Mouse (Mus musculus) stomach, embryonic 14.5 days (tissue): ENCODE data around the gene Cdkn3. TPM values are rescaled to one million over a fixed set of nuclear protein-coding genes. Genes with fewer than 3 reads are reported as not detected.

Experiments
- ATAC-seq: fragments of 200-750 bp; cut with Nextera tagmentation; 2 replicates; pipeline ENCODE4 v1.8.0; 2017; ENCODE audit warnings: low read depth, moderate TSS enrichment; ENCODE audit not compliant: insufficient number of reproducible peaks, insufficient read depth, low FRiP score
- H3K27ac ChIP-seq: fragments of 300-500 bp; sonication (generic); 2 replicates; pipeline ENCODE4 v1.5.1; 2014; ENCODE audit warnings: mild to moderate bottlenecking, low read length, moderate library complexity, mixed read lengths
- H3K27me3 ChIP-seq: fragments of 300-500 bp; sonication (generic); 2 replicates; pipeline ENCODE4 v1.6.1; 2014; ENCODE audit warnings: low read length, control low read depth, mixed read lengths; ENCODE audit not compliant: control insufficient read depth, insufficient read depth
- H3K36me3 ChIP-seq: fragments of 300-500 bp; sonication (generic); 2 replicates; pipeline ENCODE4 v1.6.1; 2014; ENCODE audit warnings: mild to moderate bottlenecking, control low read depth, low read length, moderate library complexity, mixed read lengths; ENCODE audit not compliant: control insufficient read depth, insufficient read depth
- H3K4me1 ChIP-seq: fragments of 300-500 bp; sonication (generic); 2 replicates; pipeline ENCODE4 v1.6.1; 2014; ENCODE audit warnings: low read length, control low read depth, mixed read lengths; ENCODE audit not compliant: control insufficient read depth, insufficient read depth
- H3K4me2 ChIP-seq: fragments of 300-500 bp; sonication (generic); replicated peaks from 2 replicates; pipeline ENCODE4 v1.6.1; 2014; ENCODE audit warnings: low read depth, low read length, control low read depth
- H3K4me3 ChIP-seq: fragments of 300-500 bp; sonication (generic); 2 replicates; pipeline ENCODE4 v1.5.1; 2014; ENCODE audit warnings: low read depth, low read length, control low read depth
- H3K9ac ChIP-seq: fragments of 300-500 bp; sonication (generic); replicated peaks from 2 replicates; pipeline ENCODE4 v1.6.1; 2014; ENCODE audit warnings: low read depth, mild to moderate bottlenecking, control low read depth, low read length, moderate library complexity, mixed read lengths
- H3K9me3 ChIP-seq: fragments of 300-500 bp; sonication (generic); 2 replicates; pipeline ENCODE4 v1.6.1; 2016; ENCODE audit warnings: low read depth, low read length, control low read depth; ENCODE audit not compliant: control insufficient read depth
- WGBS: fragments of 180-500 bp; shearing (Covaris S2); extraction: QIAGEN DNeasy Blood & Tissue Kit; methylation state at CpG from one replicate; pipeline ENCODE4 v1.1.7; 2014; 5-methylcytosine and 5-hydroxymethylcytosine counted together
- polyA plus RNA-seq: library from polyadenylated mRNA; unstranded; fragments of >200 nt; fragmentation: Nextera tagmentation; extraction: Ambion mirVana; gene quantifications from 2 replicates; pipeline ENCODE4 v1.2.1, GENCODE M21; 2014

Cdkn3 gene
- 49.7 and 60.1 TPM in 2 replicates for polyA plus RNA-seq

GRCm38 (mm10) chr14:46760355-46761029 lies at the start of gene Cdkn3:
TSS of gene Cdkn3 (plus strand) at chr14:46760541.
- no peak within 1 kb of the TSS for H3K27ac ChIP-seq
- ATAC-seq: peak; percentile 99

GRCm38 (mm10) chr14:46718483-46718922 lies 41.8 kb upstream of the Cdkn3 start:
- H3K9ac ChIP-seq: no peak overlapping the region
- no peak for ATAC-seq
- no peaks in the 10 kb centered on the region for H3K36me3 ChIP-seq
- 0 out of 2 replicates have a peak, but pooled peaks cover 4% of the 10 kb centered on the region for H3K4me1 ChIP-seq
- 48% methylated on average over 12 of the region's 12 CpGs for WGBS
- no peak overlapping the region for H3K4me3 ChIP-seq
- H3K4me2 ChIP-seq: no peak overlapping the region
- no peaks in the 10 kb centered on the region for H3K27me3 ChIP-seq
- H3K27ac ChIP-seq: no peak overlapping the region
- no peaks in the 10 kb centered on the region for H3K9me3 ChIP-seq

More at GRCm38 (mm10) chr14:46760355-46761029, at the start of gene Cdkn3:
- Histone ChIP-seq H3K9ac (peak within 1 kb of the TSS; percentile 43), H3K9me3 (0 out of 2 replicates have a peak, but pooled peaks cover 4% of the 10 kb centered on the region), H3K4me1 (peaks cover 5% of the 10 kb centered on the region; the same call in 1 of the 2 replicates), H3K4me3 (peak within 1 kb of the TSS; percentile 65), H3K27me3 (no peaks in the 10 kb centered on the region), H3K36me3 (0 out of 2 replicates have a peak, but pooled peaks cover 3% of the 10 kb centered on the region), H3K4me2 (peak within 1 kb of the TSS; percentile 78)
- under 1% methylated on average over 54 of the region's 54 CpGs for WGBS

GRCm38 (mm10) chr14:46722031-46722430 lies 38.3 kb upstream of the Cdkn3 start:
- ATAC-seq: no peak
- WGBS: 42% methylated on average over 5 of the region's 5 CpGs
- Histone ChIP-seq H3K36me3 (no peaks in the 10 kb centered on the region), H3K27me3 (no peaks in the 10 kb centered on the region), H3K9me3 (no peaks in the 10 kb centered on the region), H3K4me2 (no peak overlapping the region), H3K4me3 (no peak overlapping the region), H3K4me1 (0 out of 2 replicates have a peak, but pooled peaks cover 4% of the 10 kb centered on the region), H3K9ac (no peak overlapping the region), H3K27ac (no peak overlapping the region)

- no peak overlapping the region for H3K4me2 ChIP-seq
- H3K27me3 ChIP-seq: no peaks in the 10 kb centered on the region
- no peak overlapping the region for H3K27ac ChIP-seq
- H3K4me3 ChIP-seq: no peak overlapping the region
- no peak overlapping the region for H3K9ac ChIP-seq
- WGBS: 35% methylated on average over 3 of the region's 3 CpGs
- no peaks in the 10 kb centered on the region for H3K9me3 ChIP-seq
- no peaks in the 10 kb centered on the region for H3K36me3 ChIP-seq
- ATAC-seq: peak; percentile 53; the same call in 1 of the 2 replicates
- 0 out of 2 replicates have a peak, but pooled peaks cover 4% of the 10 kb centered on the region for H3K4me1 ChIP-seq
Observed at GRCm38 (mm10) chr14:46723828-46724227, 36.5 kb upstream of the Cdkn3 start.

- 29% methylated on average over 5 of the region's 5 CpGs for WGBS
- H3K4me2 ChIP-seq: no peak overlapping the region
- H3K4me1 ChIP-seq: 0 out of 2 replicates have a peak, but pooled peaks cover 4% of the 10 kb centered on the region
- ATAC-seq: no peak
- no peak overlapping the region for H3K4me3 ChIP-seq
- no peaks in the 10 kb centered on the region for H3K9me3 ChIP-seq
- H3K27ac ChIP-seq: no peak overlapping the region
- H3K36me3 ChIP-seq: no peaks in the 10 kb centered on the region
- no peaks in the 10 kb centered on the region for H3K27me3 ChIP-seq
- no peak overlapping the region for H3K9ac ChIP-seq
Observed at GRCm38 (mm10) chr14:46724941-46725340, 35.4 kb upstream of the Cdkn3 start.

GRCm38 (mm10) chr14:46725743-46726142 lies 34.6 kb upstream of the Cdkn3 start:
- no peak overlapping the region for H3K4me2 ChIP-seq
- no peak overlapping the region for H3K27ac ChIP-seq
- no peak overlapping the region for H3K9ac ChIP-seq
- no peak for ATAC-seq
- H3K4me1 ChIP-seq: 0 out of 2 replicates have a peak, but pooled peaks cover 4% of the 10 kb centered on the region
- no peaks in the 10 kb centered on the region for H3K36me3 ChIP-seq
- no peaks in the 10 kb centered on the region for H3K27me3 ChIP-seq
- no peak overlapping the region for H3K4me3 ChIP-seq
- WGBS: 48% methylated on average over 3 of the region's 3 CpGs
- no peaks in the 10 kb centered on the region for H3K9me3 ChIP-seq

- WGBS: 75% methylated on average over 5 of the region's 5 CpGs
- no peak overlapping the region for H3K4me2 ChIP-seq
- no peaks in the 10 kb centered on the region for H3K4me1 ChIP-seq
- ATAC-seq: no peak
- no peaks in the 10 kb centered on the region for H3K36me3 ChIP-seq
- no peaks in the 10 kb centered on the region for H3K9me3 ChIP-seq
- no peak overlapping the region for H3K9ac ChIP-seq
- H3K27ac ChIP-seq: no peak overlapping the region
- no peaks in the 10 kb centered on the region for H3K27me3 ChIP-seq
- no peak overlapping the region for H3K4me3 ChIP-seq
Observed at GRCm38 (mm10) chr14:46734262-46734661, 26.1 kb upstream of the Cdkn3 start.

GRCm38 (mm10) chr14:46734761-46735455 lies 25.4 kb upstream of the Cdkn3 start:
- 82% methylated on average over 14 of the region's 14 CpGs for WGBS
- H3K27ac ChIP-seq: no peak overlapping the region
- H3K9ac ChIP-seq: no peak overlapping the region
- no peak for ATAC-seq
- no peaks in the 10 kb centered on the region for H3K4me1 ChIP-seq
- no peaks in the 10 kb centered on the region for H3K36me3 ChIP-seq
- H3K4me3 ChIP-seq: no peak overlapping the region
- no peaks in the 10 kb centered on the region for H3K27me3 ChIP-seq
- H3K4me2 ChIP-seq: no peak overlapping the region
- no peaks in the 10 kb centered on the region for H3K9me3 ChIP-seq
